Mouse (Mus musculus) lung, postnatal 0 days (tissue): ENCODE measurements at regions not wholly inside any gene's neighbourhood (a gene's known extent, or its start where the extent isn't known, plus 50 kb on each side); places are given as distances from the start of the nearest gene placed in this dataset.

Experiments used
- CTCF ChIP-seq: IDR thresholded peaks from 2 replicates; pipeline ENCODE4 v1.5.1; 2016; ENCODE audit warnings: antibody characterized with exemption, mild to moderate bottlenecking
- EP300 ChIP-seq: IDR thresholded peaks from 2 replicates; pipeline ENCODE4 v1.6.1; 2016; ENCODE audit warnings: antibody characterized with exemption, mild to moderate bottlenecking, control low read depth

GRCm38 (mm10) chr8:31518903-31519302 lies 1909.6 kb upstream of the 5930422O12Rik start:
- TF ChIP-seq CTCF (peak; percentile 51), EP300 (no peak)
